8 mouse cellular contexts compared by ENCODE assay signal in the genomic region with DNA sequence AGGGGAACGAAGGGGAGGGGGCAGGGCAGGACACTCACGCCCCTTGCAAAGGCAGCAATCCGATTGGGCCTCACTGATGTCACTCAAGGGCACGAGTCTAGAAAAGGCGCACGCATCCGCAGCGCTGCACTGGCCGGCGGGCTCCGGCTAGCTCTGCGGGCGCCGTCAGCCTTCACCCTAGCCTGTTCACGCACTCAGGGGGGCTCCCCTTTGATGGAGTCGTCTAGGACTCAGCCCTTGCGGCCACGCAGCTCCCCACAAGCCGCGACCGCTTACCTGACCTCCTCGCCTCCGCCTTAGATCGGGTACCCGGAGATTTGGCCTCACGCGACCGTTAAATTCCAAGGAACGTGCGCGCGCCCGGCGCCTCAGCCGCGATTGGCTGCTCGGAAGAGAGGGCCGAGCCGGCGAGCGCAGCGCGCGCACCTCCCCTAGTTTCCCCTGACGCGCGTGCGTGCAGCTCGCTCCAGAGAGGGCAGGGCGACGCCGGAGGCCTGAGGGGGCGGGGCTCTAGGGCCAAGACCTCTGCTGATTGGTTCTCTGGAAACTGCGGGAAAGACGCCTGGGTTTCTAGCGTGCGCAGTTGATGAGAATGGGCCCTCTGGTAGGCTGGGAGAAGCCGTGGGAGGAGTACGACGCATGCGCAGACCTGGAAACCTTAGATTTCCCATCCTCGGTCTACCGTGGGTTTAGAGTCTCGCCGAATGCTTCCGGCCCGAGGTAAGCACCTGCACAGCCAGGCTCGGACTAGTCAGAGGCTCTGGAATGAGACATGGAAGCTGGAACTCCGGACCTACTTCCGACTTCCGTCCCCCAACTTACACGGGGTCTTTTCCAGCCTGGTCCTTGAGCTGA. TPM values are rescaled to one million over a fixed set of nuclear protein-coding genes. Genes with fewer than 3 reads are reported as not detected.
A peak's percentile ranks its signal among the peaks of the same experiment; 100 is the strongest.
DNase-seq lines count a peak whose midpoint lies in the region; ATAC-seq lines count a peak whose summit lies in the region.

A gene (minus strand): TSS at position 463 of the 855 bp plus-strand sequence.
A gene (plus strand): TSS at position 580 of the 855 bp plus-strand sequence.

- peak within 1 kb of the TSS; percentile 48 for H3K27ac ChIP-seq in brown adipose tissue, adult 24 weeks (replicated peaks; ENCODE audit: low read depth, low read length)
- H3K27ac ChIP-seq in heart, embryonic 13.5 days (replicated peaks): peak within 1 kb of the TSS; percentile 93
- peak within 1 kb of the TSS; percentile 93 for H3K27ac ChIP-seq in liver, embryonic 12.5 days
- peak within 1 kb of the TSS; percentile 93 for H3K27ac ChIP-seq in stomach, embryonic 15.5 days

- no peaks in the 10 kb centered on the region for H3K27me3 ChIP-seq in heart, embryonic 13.5 days (replicated peaks)
- H3K27me3 ChIP-seq in liver, embryonic 12.5 days (replicated peaks): no peaks in the 10 kb centered on the region
- no peaks in the 10 kb centered on the region for H3K27me3 ChIP-seq in stomach, embryonic 15.5 days (replicated peaks)

- WGBS in heart, embryonic 13.5 days: under 1% methylated on average over 72 of the region's 72 CpGs
- under 1% methylated on average over 72 of the region's 72 CpGs for WGBS in liver, embryonic 12.5 days (ENCODE audit: insufficient replicate concordance)
- under 1% methylated on average over 72 of the region's 72 CpGs for WGBS in stomach, embryonic 15.5 days

- peak; percentile 100 for DNase-seq in CD4-positive, CD25-positive, alpha-beta regulatory T cell, adult 2 months (ENCODE audit: low read depth, low spot score)
- DNase-seq in fat pad, adult 2 months (ENCODE audit: extremely low read depth, low read depth, low spot score): peak; percentile 94
- DNase-seq in kidney, postnatal 10 days: peak; percentile 99
- DNase-seq in natural killer cell, adult 2 months (ENCODE audit: low spot score in 2 of 2): peak; percentile 99 to 100

- peak within 1 kb of the TSS; percentile 69 for H3K4me3 ChIP-seq in brown adipose tissue, adult 24 weeks (ENCODE audit: insufficient read depth, low read depth, low read length)
- peak within 1 kb of the TSS; percentile 78 for H3K4me3 ChIP-seq in heart, embryonic 13.5 days
- H3K4me3 ChIP-seq in liver, embryonic 12.5 days: peak within 1 kb of the TSS; percentile 75
- peak within 1 kb of the TSS; percentile 64 for H3K4me3 ChIP-seq in stomach, embryonic 15.5 days (replicated peaks)

- no peaks in the 10 kb centered on the region for H3K4me1 ChIP-seq in brown adipose tissue, adult 24 weeks (ENCODE audit: control insufficient read depth, insufficient read depth, insufficient read length, low read length)
- peaks cover 21% of the 10 kb centered on the region for H3K4me1 ChIP-seq in heart, embryonic 13.5 days
- peaks cover 18% of the 10 kb centered on the region for H3K4me1 ChIP-seq in liver, embryonic 12.5 days
- peaks cover 11% of the 10 kb centered on the region for H3K4me1 ChIP-seq in stomach, embryonic 15.5 days

- no peaks in the 10 kb centered on the region for H3K9me3 ChIP-seq in heart, embryonic 13.5 days
- no peaks in the 10 kb centered on the region for H3K9me3 ChIP-seq in liver, embryonic 12.5 days (replicated peaks)
- no peaks in the 10 kb centered on the region for H3K9me3 ChIP-seq in stomach, embryonic 15.5 days

- H3K9ac ChIP-seq in heart, embryonic 13.5 days: peak within 1 kb of the TSS; percentile 90
- H3K9ac ChIP-seq in liver, embryonic 12.5 days: peak within 1 kb of the TSS; percentile 80
- H3K9ac ChIP-seq in stomach, embryonic 15.5 days: peak within 1 kb of the TSS; percentile 53; the same call in 1 of the 2 replicates

- peak; percentile 97 for ATAC-seq in heart, embryonic 13.5 days (ENCODE audit: extremely low read depth, insufficient number of reproducible peaks, low FRiP score, low TSS enrichment)
- peak; percentile 96 for ATAC-seq in liver, embryonic 12.5 days
- peak; percentile 98 for ATAC-seq in stomach, embryonic 15.5 days (ENCODE audit: insufficient read depth, low FRiP score, low read depth)

- peaks cover 21% of the 10 kb centered on the region for H3K36me3 ChIP-seq in heart, embryonic 13.5 days
- H3K36me3 ChIP-seq in liver, embryonic 12.5 days: peaks cover 17% of the 10 kb centered on the region
- H3K36me3 ChIP-seq in stomach, embryonic 15.5 days: no peaks in the 10 kb centered on the region

- peak within 1 kb of the TSS; percentile 96 for H3K4me2 ChIP-seq in heart, embryonic 13.5 days
- H3K4me2 ChIP-seq in liver, embryonic 12.5 days: peak within 1 kb of the TSS; percentile 84
- peak within 1 kb of the TSS; percentile 81 for H3K4me2 ChIP-seq in stomach, embryonic 15.5 days

RNA-seq across cellular contexts. Expression of the first gene that starts in this region (rescaled TPM):
- 2.0 and 3.7 TPM in 2 replicates for polyA plus RNA-seq in brown adipose tissue, adult 24 weeks (2012; ENCODE audit: insufficient read depth, insufficient read length, missing spikeins)
- polyA plus RNA-seq in heart, embryonic 13.5 days (2015; fragmentation: Nextera tagmentation; extraction: Ambion mirVana): 10.2 and 13.6 TPM in 2 replicates
- 8.5 and 8.7 TPM in 2 replicates for polyA plus RNA-seq in liver, embryonic 12.5 days (2016; fragmentation: Nextera tagmentation; extraction: Ambion mirVana)
- polyA plus RNA-seq in stomach, embryonic 15.5 days (2015; fragmentation: Nextera tagmentation; extraction: Ambion mirVana): 10.4 and 10.8 TPM in 2 replicates

RNA-seq across cellular contexts. Expression of the second gene that starts in this region (rescaled TPM):
- 17.1 and 19.3 TPM in 2 replicates for polyA plus RNA-seq in brown adipose tissue, adult 24 weeks (2012; ENCODE audit: insufficient read depth, insufficient read length, missing spikeins)
- 18.5 and 19.5 TPM in 2 replicates for polyA plus RNA-seq in heart, embryonic 13.5 days (2015; fragmentation: Nextera tagmentation; extraction: Ambion mirVana)
- polyA plus RNA-seq in liver, embryonic 12.5 days (2016; fragmentation: Nextera tagmentation; extraction: Ambion mirVana): 10.2 and 10.5 TPM in 2 replicates
- polyA plus RNA-seq in stomach, embryonic 15.5 days (2015; fragmentation: Nextera tagmentation; extraction: Ambion mirVana): 16.2 and 16.4 TPM in 2 replicates

Comparison
In these comparisons a context has a peak if more than half of its experiments do, and no peak if none do; other contexts are left out.
1. Peak in every context shown above with its lines: DNase-seq, ATAC-seq, H3K4me3 ChIP-seq and H3K27ac ChIP-seq.